Mouse (Mus musculus) layer of hippocampus, postnatal 36 days (tissue): ENCODE measurements around the gene Gm10134. TPM values are rescaled to one million over a fixed set of nuclear protein-coding genes. Genes with fewer than 3 reads are reported as not detected.

ENCODE experiments used
- total RNA-seq, 2 experiments: library from RNA; stranded (reverse); gene quantifications; 2 replicates each; pipeline ENCODE4 v1.2.3; 2021

Gm10134 gene
- total RNA-seq, 2 experiments from 2014 or later, result 1.9 TPM; not detected in 1

Other genes starting within 250 kb of the Gm10134 start
- 10 to 100 TPM; 14.5 to 18.0 TPM for gene Ppp1r26, start 59.3 kb upstream of the Gm10134 start, total RNA-seq
- 1 to 10 TPM; 2.8 to 3.6 TPM for gene 1700007K13Rik, start 39.8 kb upstream of the Gm10134 start, total RNA-seq
- 10 to 100 TPM; 34.6 to 36.3 TPM for gene Mrps2, start 38.0 kb upstream of the Gm10134 start, total RNA-seq
- gene Gbgt1, start 9.2 kb upstream of the Gm10134 start, total RNA-seq, result 1 to 10 TPM; 1.2 to 1.8 TPM
- 100 to 1,000 TPM; 123 to 128 TPM for gene Ralgds, start 7.0 kb downstream of the Gm10134 start, total RNA-seq
- not detected for gene Cel, start 57.3 kb downstream of the Gm10134 start, total RNA-seq
- 10 to 100 TPM; 17.4 to 18.9 TPM for gene Gtf3c5, start 77.7 kb downstream of the Gm10134 start, total RNA-seq
- not detected for gene Gfi1b, start 115.9 kb downstream of the Gm10134 start, total RNA-seq
- 10 to 100 TPM; 41.8 to 44.5 TPM for gene Tsc1, start 135.1 kb downstream of the Gm10134 start, total RNA-seq
- not detected for gene Spaca9, start 193.6 kb downstream of the Gm10134 start, total RNA-seq
- gene Ak8, start 194.1 kb downstream of the Gm10134 start, total RNA-seq, result 1 to 10 TPM; 1.0 to 1.7 TPM